Mouse (Mus musculus) MEL (cell line): ENCODE results near the gene Krt26. TPM values are rescaled to one million over a fixed set of nuclear protein-coding genes. Genes with fewer than 3 reads are reported as not detected.

Experiments used
- DNase-seq: peaks from one replicate; pipeline ENCODE4 v3.0.0; 2011; ENCODE audit warnings: low read depth, low spot score
- H3K27ac ChIP-seq: 2 replicates; pipeline ENCODE4 v1.5.1; 2012; ENCODE audit warnings: low read depth, mild to moderate bottlenecking, control low read depth, low read length, moderate library complexity; ENCODE audit not compliant: control insufficient read depth
- H3K27me3 ChIP-seq, 2 experiments: fragments of 150-350 bp in 1 of 2; sonication (generic) in 1 of 2; 2 replicates each; pipeline ENCODE4 v1.6.1; 2012; ENCODE audit warnings: low read length in 2 of 2, mild to moderate bottlenecking in 2 of 2, improper control_type of control experiment in 1 of 2, moderate library complexity in 1 of 2; ENCODE audit not compliant: insufficient read depth in 2 of 2, control insufficient read depth in 1 of 2
- H3K36me3 ChIP-seq, 2 experiments: 2 replicates each; pipeline ENCODE4 v1.6.1; 2012 to 2014; ENCODE audit warnings: low read length in 2 of 2, improper control_type of control experiment in 1 of 2, inconsistent platforms in 1 of 2, mild to moderate bottlenecking in 1 of 2; ENCODE audit not compliant: insufficient read depth in 2 of 2, control insufficient read depth in 1 of 2
- H3K4me1 ChIP-seq, 2 experiments: fragments of 150-350 bp in 1 of 2; sonication (generic) in 1 of 2; 2 replicates each; pipeline ENCODE4 v1.6.1; 2012; ENCODE audit warnings: low read length in 2 of 2, improper control_type of control experiment in 1 of 2, mild to moderate bottlenecking in 1 of 2; ENCODE audit not compliant: insufficient read depth in 2 of 2, control insufficient read depth in 1 of 2
- H3K4me3 ChIP-seq, 2 experiments: fragments of 150-350 bp in 1 of 2; sonication (generic) in 1 of 2; 2 replicates each; pipeline ENCODE4 v1.5.1; 2012; ENCODE audit warnings: low read depth in 2 of 2, low read length in 2 of 2, mild to moderate bottlenecking in 2 of 2, moderate library complexity in 2 of 2, control low read depth in 1 of 2, improper control_type of control experiment in 1 of 2; ENCODE audit not compliant: control insufficient read depth in 1 of 2, insufficient read depth in 1 of 2
- H3K79me2 ChIP-seq: 2 replicates; pipeline ENCODE4 v1.6.1; 2012; ENCODE audit warnings: mild to moderate bottlenecking, low read length, moderate library complexity; ENCODE audit not compliant: control insufficient read depth, poor library complexity, insufficient read depth
- H3K9ac ChIP-seq: 2 replicates; pipeline ENCODE4 v1.6.1; 2012; ENCODE audit warnings: low read depth, mild to moderate bottlenecking, control low read depth, low read length, moderate library complexity; ENCODE audit not compliant: control insufficient read depth, poor library complexity, severe bottlenecking
- H3K9me3 ChIP-seq: fragments of 150-350 bp; sonication (generic); replicated peaks from 2 replicates; pipeline ENCODE4 v1.6.1; 2012; ENCODE audit warnings: mild to moderate bottlenecking, low read length, improper control_type of control experiment, moderate library complexity; ENCODE audit not compliant: insufficient read depth
- BHLHE40 ChIP-seq: IDR thresholded peaks from 2 replicates; pipeline ENCODE4 v1.6.1; 2012; ENCODE audit warnings: low read depth, mild to moderate bottlenecking, inconsistent platforms, low read length, improper control_type of control experiment, borderline replicate concordance
- CHD1 ChIP-seq: IDR thresholded peaks from 2 replicates; pipeline ENCODE4 v1.6.1; 2012; ENCODE audit warnings: low read depth, mild to moderate bottlenecking, inconsistent platforms, low read length, improper control_type of control experiment
- CTCF ChIP-seq, 3 experiments: IDR thresholded peaks in 2 of 3; conservative IDR thresholded peaks in 1 of 3; 2 replicates each; pipeline ENCODE4 v1.5.1; 2011 to 2012; ENCODE audit warnings: low read length in 3 of 3, low read depth in 2 of 3, mild to moderate bottlenecking in 2 of 3, improper control_type of control experiment in 1 of 3, inconsistent platforms in 1 of 3, mixed read lengths in 1 of 3, moderate library complexity in 1 of 3; ENCODE audit not compliant: control insufficient read depth in 1 of 3, insufficient read depth in 1 of 3, poor library complexity in 1 of 3, severe bottlenecking in 1 of 3
- E2F4 ChIP-seq: IDR thresholded peaks from 2 replicates; pipeline ENCODE4 v1.6.1; 2011; ENCODE audit warnings: low read depth, low read length, improper control_type of control experiment, borderline replicate concordance
- ELF1 ChIP-seq: IDR thresholded peaks from 2 replicates; pipeline ENCODE4 v1.6.1; 2014; ENCODE audit warnings: low read depth, mild to moderate bottlenecking, inconsistent platforms, low read length, improper control_type of control experiment, moderate library complexity
- KAT2A ChIP-seq: conservative IDR thresholded peaks from 2 replicates; pipeline ENCODE4 v1.6.1; 2012; ENCODE audit warnings: low read depth, low read length, improper control_type of control experiment, inconsistent platforms
- MAFK ChIP-seq: IDR thresholded peaks from 2 replicates; pipeline ENCODE4 v1.6.1; 2011; ENCODE audit warnings: low read depth, mild to moderate bottlenecking, low read length, improper control_type of control experiment, borderline replicate concordance
- MAX ChIP-seq: IDR thresholded peaks from 2 replicates; pipeline ENCODE4 v1.6.1; 2011; ENCODE audit warnings: low read length, improper control_type of control experiment
- MAZ ChIP-seq: IDR thresholded peaks from 2 replicates; pipeline ENCODE4 v1.6.1; 2012; ENCODE audit warnings: low read depth, mild to moderate bottlenecking, inconsistent platforms, low read length, improper control_type of control experiment
- MEF2A ChIP-seq: IDR thresholded peaks from 2 replicates; pipeline ENCODE4 v1.6.1; 2014; ENCODE audit warnings: low read depth, mild to moderate bottlenecking, inconsistent platforms, low read length, improper control_type of control experiment; ENCODE audit not compliant: poor library complexity, insufficient replicate concordance, severe bottlenecking; ENCODE audit errors: extremely low read depth
- POLR2AphosphoS5 ChIP-seq: IDR thresholded peaks from 2 replicates; pipeline ENCODE4 v1.6.1; 2012; ENCODE audit warnings: low read depth, borderline replicate concordance, mild to moderate bottlenecking, inconsistent platforms, low read length, moderate library complexity, mixed read lengths
- RAD21 ChIP-seq: IDR thresholded peaks from 2 replicates; pipeline ENCODE4 v1.6.1; 2011; ENCODE audit warnings: mild to moderate bottlenecking, low read depth, low read length, improper control_type of control experiment
- RCOR1 ChIP-seq: IDR thresholded peaks from 2 replicates; pipeline ENCODE4 v1.6.1; 2012; ENCODE audit warnings: low read depth, mild to moderate bottlenecking, inconsistent platforms, low read length, improper control_type of control experiment
- SMC3 ChIP-seq: IDR thresholded peaks from 2 replicates; pipeline ENCODE4 v1.6.1; 2011; ENCODE audit warnings: low read depth, low read length, improper control_type of control experiment
- TBP ChIP-seq: IDR thresholded peaks from 2 replicates; pipeline ENCODE4 v1.8.0; 2011; ENCODE audit warnings: low read depth, low read length, improper control_type of control experiment
- UBTF ChIP-seq: IDR thresholded peaks from 2 replicates; pipeline ENCODE4 v1.6.1; 2012; ENCODE audit warnings: low read depth, mild to moderate bottlenecking, inconsistent platforms, low read length, improper control_type of control experiment, moderate library complexity, borderline replicate concordance; ENCODE audit not compliant: insufficient read depth
- USF1 ChIP-seq: IDR thresholded peaks from 2 replicates; pipeline ENCODE4 v1.6.1; 2014; ENCODE audit warnings: low read depth, mild to moderate bottlenecking, inconsistent platforms, low read length, improper control_type of control experiment, moderate library complexity
- USF2 ChIP-seq, 2 experiments: IDR thresholded peaks; 2 replicates each; pipeline ENCODE4 v1.6.1; 2011 to 2012; ENCODE audit warnings: improper control_type of control experiment in 2 of 2, low read length in 2 of 2, borderline replicate concordance in 1 of 2, inconsistent platforms in 1 of 2, low read depth in 1 of 2, mild to moderate bottlenecking in 1 of 2; ENCODE audit not compliant: insufficient read depth in 1 of 2
- ZC3H11A ChIP-seq: IDR thresholded peaks from 2 replicates; pipeline ENCODE4 v1.6.1; 2012; ENCODE audit warnings: low read depth, mild to moderate bottlenecking, inconsistent platforms, low read length, improper control_type of control experiment
- ZMIZ1 ChIP-seq: IDR thresholded peaks from 2 replicates; pipeline ENCODE4 v1.6.1; 2012; ENCODE audit warnings: low read depth, mild to moderate bottlenecking, inconsistent platforms, low read length, improper control_type of control experiment, moderate library complexity
- polyA plus RNA-seq, 2 experiments: library from polyadenylated mRNA; stranded (reverse) in 1 of 2; unstranded in 1 of 2; fragments of >175 nt in 1 of 2; fragments of >200 nt in 1 of 2; gene quantifications; 2 replicates each; pipeline versions ENCODE4 v1.2.1 to v1.2.4; 2012; ENCODE audit warnings: low replicate concordance in 2 of 2, low read depth in 1 of 2; ENCODE audit not compliant: insufficient read length in 2 of 2, insufficient read depth in 1 of 2, missing spikeins in 1 of 2
- total RNA-seq: library from RNA; depleted of rRNA; stranded (reverse); fragments of 300-350 nt; gene quantifications from 2 replicates; pipeline ENCODE4 v1.2.3, GENCODE M21; 2012

The Krt26 gene
- total and polyA plus RNA-seq, 3 experiments: not detected

DNA sequence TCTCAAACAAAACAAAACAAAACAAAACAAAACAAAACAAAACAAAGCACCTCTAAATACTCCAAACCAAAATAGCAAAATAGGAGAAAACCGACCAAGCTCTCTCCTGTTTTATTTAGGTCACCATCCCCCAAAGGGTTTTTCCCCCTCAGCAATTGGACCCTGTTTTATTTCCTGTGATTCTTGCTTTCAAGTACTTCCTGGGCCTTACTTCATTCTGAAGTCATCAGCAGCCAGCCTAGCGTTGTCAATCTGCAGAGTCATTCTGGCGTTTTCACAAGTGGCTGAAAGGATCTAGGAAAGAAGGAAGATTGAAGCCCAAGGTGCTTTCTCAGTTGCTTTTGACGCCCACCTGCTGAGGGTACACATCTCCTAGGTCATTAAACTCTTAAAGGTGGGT is 54.4 kb downstream of the Krt26 start:
- Histone ChIP-seq H3K36me3 (no peaks in the 10 kb centered on the region), H3K4me1 (no peaks in the 10 kb centered on the region), H3K79me2 (no peaks in the 10 kb centered on the region), H3K27ac (no peak overlapping the region), H3K4me3 (no peak overlapping the region), H3K9ac (no peak overlapping the region), H3K9me3 (no peaks in the 10 kb centered on the region), H3K27me3 (peaks cover 11 to 20% of the 10 kb centered on the region in 2 experiments)
- TF ChIP-seq UBTF (no peak), CTCF (IDR thresholded peaks at IDR 0.05 in 2 of 3, conservative IDR thresholded peaks at IDR 0.05 in 1 of 3; ENCODE audit: control insufficient read depth in 1 of 3, insufficient read depth in 1 of 3, low read depth in 2 of 3, low read length in 3 of 3, poor library complexity in 1 of 3, severe bottlenecking in 1 of 3) (no peak), ZC3H11A (no peak), RCOR1 (no peak), POLR2AphosphoS5 (no peak), SMC3 (no peak), KAT2A (no peak), TBP (no peak)
- DNase-seq: no peak

- no peak for TF ChIP-seq UBTF
- TF ChIP-seq RCOR1: no peak
- no peak for TF ChIP-seq E2F4
- TF ChIP-seq MEF2A: no peak
- no peak for TF ChIP-seq RAD21
- TF ChIP-seq USF2 (IDR thresholded peaks at IDR 0.05; ENCODE audit: borderline replicate concordance in 1 of 2, insufficient read depth in 1 of 2, low read depth in 1 of 2, low read length in 2 of 2): no peak
- no peak for TF ChIP-seq USF1
- no peak for TF ChIP-seq CHD1
- no peak for TF ChIP-seq ELF1
- no peak for TF ChIP-seq MAFK
- no peak for TF ChIP-seq BHLHE40
- TF ChIP-seq ZMIZ1: no peak
- no peak for TF ChIP-seq MAZ
- TF ChIP-seq MAX: no peak
- no peak overlapping the region for H3K27ac ChIP-seq
- H3K27me3 ChIP-seq: peaks cover 11 to 17% of the 10 kb centered on the region in 2 experiments
Observed at GRCm38 (mm10) chr11:99281116-99281515, 56.6 kb downstream of the Krt26 start.

More at GRCm38 (mm10) chr11:99281116-99281515, 56.6 kb downstream of the Krt26 start:
- Histone ChIP-seq H3K79me2 (no peaks in the 10 kb centered on the region), H3K9me3 (no peaks in the 10 kb centered on the region), H3K4me1 (no peaks in the 10 kb centered on the region), H3K9ac (no peak overlapping the region), H3K4me3 (no peak overlapping the region), H3K36me3 (no peaks in the 10 kb centered on the region)
- DNase-seq: no peak
